Mouse (Mus musculus): ENCODE results near the gene Rnf38. TPM values are rescaled to one million over a fixed set of nuclear protein-coding genes. Genes with fewer than 3 reads are reported as not detected.
A peak's percentile ranks its signal among the peaks of the same experiment; 100 is the strongest.

The Rnf38 gene
- total and polyA plus RNA-seq, 3 experiments, result 6.8 to 22.8 TPM; not detected in 1

DNA sequence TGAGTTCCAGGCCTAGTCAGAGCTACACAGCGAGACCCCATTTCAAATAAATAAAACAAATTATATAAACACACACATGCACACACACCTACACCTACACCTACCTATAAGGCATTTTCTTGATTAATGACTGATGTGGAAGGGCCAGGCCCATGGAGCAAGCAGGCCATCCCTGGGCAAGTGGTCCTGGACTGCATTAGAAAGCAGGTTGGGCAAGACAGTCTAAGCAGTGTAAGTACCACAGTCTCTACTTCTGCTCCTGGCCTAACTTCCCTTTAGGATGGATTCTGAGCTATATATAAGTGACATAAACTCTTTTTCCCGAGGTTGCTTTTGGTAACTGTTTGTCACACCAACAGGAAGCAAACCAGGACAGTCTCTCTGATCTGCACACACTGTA is 70.6 kb downstream of the Rnf38 start:
- H3K9ac ChIP-seq (ENCODE audit: control insufficient read depth, low read depth, low read length, poor library complexity, severe bottlenecking), result no peak overlapping the region
- H3K4me3 ChIP-seq (ENCODE audit: control insufficient read depth in 1 of 2, insufficient read depth in 1 of 2, low read depth in 2 of 2, low read length in 2 of 2), result no peak overlapping the region
- DNase-seq (ENCODE audit: low read depth, low spot score), result peak; percentile 16
- no peaks in the 10 kb centered on the region for H3K9me3 ChIP-seq (replicated peaks; ENCODE audit: insufficient read depth, low read length)
- H3K79me2 ChIP-seq (ENCODE audit: control insufficient read depth, insufficient read depth, low read length, poor library complexity), result peaks cover 24% of the 10 kb centered on the region
- H3K4me1 ChIP-seq (ENCODE audit: control insufficient read depth in 1 of 2, insufficient read depth in 2 of 2, low read length in 2 of 2), result peaks cover 10 to 19% of the 10 kb centered on the region in 2 experiments
- peaks cover 0 to 42% of the 10 kb centered on the region in 2 experiments; a peak in 2 of 4 replicates for H3K36me3 ChIP-seq (ENCODE audit: control insufficient read depth in 1 of 2, insufficient read depth in 2 of 2, low read length in 2 of 2)
- H3K27me3 ChIP-seq (ENCODE audit: control insufficient read depth in 1 of 2, insufficient read depth in 2 of 2, low read length in 2 of 2), result no peaks in the 10 kb centered on the region
- no peak overlapping the region for H3K27ac ChIP-seq (ENCODE audit: control insufficient read depth, low read depth, low read length)
- TF ChIP-seq SIN3A (IDR thresholded peaks at IDR 0.05; ENCODE audit: low read length) (no peak), MXI1 (IDR thresholded peaks at IDR 0.05; ENCODE audit: low read depth, low read length) (no peak), USF1 (IDR thresholded peaks at IDR 0.05; ENCODE audit: low read depth, low read length) (no peak), BHLHE40 (IDR thresholded peaks at IDR 0.05; ENCODE audit: borderline replicate concordance, low read depth, low read length) (no peak), CTCF (IDR thresholded peaks at IDR 0.05 in 2 of 3, conservative IDR thresholded peaks at IDR 0.05 in 1 of 3; ENCODE audit: control insufficient read depth in 1 of 3, insufficient read depth in 1 of 3, low read depth in 2 of 3, low read length in 3 of 3, poor library complexity in 1 of 3, severe bottlenecking in 1 of 3) (no peak), USF2 (IDR thresholded peaks at IDR 0.05; ENCODE audit: borderline replicate concordance in 1 of 2, insufficient read depth in 1 of 2, low read depth in 1 of 2, low read length in 2 of 2) (no peak), NELFE (IDR thresholded peaks at IDR 0.05; ENCODE audit: low read depth, low read length) (no peak), KAT2A (conservative IDR thresholded peaks at IDR 0.05; ENCODE audit: low read depth, low read length) (no peak), MYB (IDR thresholded peaks at IDR 0.05; ENCODE audit: low read depth, low read length) (no peak), TAL1 (IDR thresholded peaks at IDR 0.05; ENCODE audit: low read length) (no peak), TCF12 (IDR thresholded peaks at IDR 0.05; ENCODE audit: low read depth, low read length) (no peak), MAZ (IDR thresholded peaks at IDR 0.05; ENCODE audit: low read depth, low read length) (no peak), JUND (IDR thresholded peaks at IDR 0.05; ENCODE audit: low read depth, low read length) (no peak), UBTF (IDR thresholded peaks at IDR 0.05; ENCODE audit: borderline replicate concordance, insufficient read depth, low read depth, low read length) (no peak), MEF2A (IDR thresholded peaks at IDR 0.05; ENCODE audit: extremely low read depth, insufficient replicate concordance, low read depth, low read length, poor library complexity, severe bottlenecking) (no peak)

GRCm38 (mm10) chr4:44160990-44161689 is 72.4 kb downstream of the Rnf38 start:
- no peak overlapping the region for H3K27ac ChIP-seq (ENCODE audit: control insufficient read depth, low read depth, low read length)
- H3K4me1 ChIP-seq (ENCODE audit: control insufficient read depth in 1 of 2, insufficient read depth in 2 of 2, low read length in 2 of 2), result peaks cover 10 to 19% of the 10 kb centered on the region in 2 experiments

More at GRCm38 (mm10) chr4:44160990-44161689, 72.4 kb downstream of the Rnf38 start:
- Histone ChIP-seq H3K79me2 (ENCODE audit: control insufficient read depth, insufficient read depth, low read length, poor library complexity) (peaks cover 19% of the 10 kb centered on the region), H3K4me3 (ENCODE audit: control insufficient read depth in 1 of 2, insufficient read depth in 1 of 2, low read depth in 2 of 2, low read length in 2 of 2) (no peak overlapping the region), H3K36me3 (ENCODE audit: control insufficient read depth in 1 of 2, insufficient read depth in 2 of 2, low read length in 2 of 2) (peaks cover 0 to 46% of the 10 kb centered on the region in 2 experiments; a peak in 2 of 4 replicates), H3K27me3 (ENCODE audit: control insufficient read depth in 1 of 2, insufficient read depth in 2 of 2, low read length in 2 of 2) (no peaks in the 10 kb centered on the region), H3K9ac (ENCODE audit: control insufficient read depth, low read depth, low read length, poor library complexity, severe bottlenecking) (no peak overlapping the region), H3K9me3 (replicated peaks; ENCODE audit: insufficient read depth, low read length) (no peaks in the 10 kb centered on the region)
- DNase-seq (ENCODE audit: low read depth, low spot score), result peak; percentile 39
- TF ChIP-seq USF1 (IDR thresholded peaks at IDR 0.05; ENCODE audit: low read depth, low read length) (no peak), EP300 (IDR thresholded peaks at IDR 0.05; ENCODE audit: low read depth in 1 of 2, low read length in 2 of 2) (0 out of 4 replicates have a peak, but pooled peaks of 1 of the 2 experiments have one; percentile 5), MXI1 (IDR thresholded peaks at IDR 0.05; ENCODE audit: low read depth, low read length) (peak; percentile 52; the same call in 1 of the 2 replicates)

Data from MEL (cell line).